Mouse (Mus musculus) G1E (cell line): ENCODE data around the gene Pex5.

Experiments
- CTCF ChIP-seq: IDR thresholded peaks from 2 replicates; pipeline ENCODE4 v1.5.1; 2012; ENCODE audit warnings: low read depth, low read length, inconsistent platforms, mixed read lengths
- GATA1 ChIP-seq: IDR thresholded peaks from 2 replicates; pipeline ENCODE4 v1.6.1; 2012; ENCODE audit warnings: borderline replicate concordance, low read length, inconsistent platforms, mixed read lengths
- TAL1 ChIP-seq: conservative IDR thresholded peaks from 2 replicates; pipeline ENCODE4 v1.6.1; 2012; ENCODE audit warnings: low read depth, low read length, inconsistent platforms, mixed read lengths

DNA sequence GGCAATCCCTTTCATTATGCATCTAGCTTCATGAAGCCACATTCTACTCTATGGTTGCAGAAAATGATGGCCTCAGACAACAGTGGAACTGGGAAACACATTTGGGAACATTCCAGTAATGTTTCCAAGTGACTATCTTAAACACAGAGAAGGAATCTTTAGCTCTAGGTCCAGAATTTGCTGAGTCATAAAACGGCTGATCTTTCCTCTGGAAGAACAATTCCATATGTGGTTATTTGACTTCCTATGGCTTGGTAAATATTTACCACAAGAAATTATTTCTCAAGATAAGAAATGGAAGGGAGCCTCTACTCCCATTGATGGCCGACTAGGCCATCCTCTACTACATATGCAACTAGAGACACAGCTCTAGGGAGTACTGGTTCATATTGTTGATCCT is 61.6 kb downstream of the Pex5 start:
- TF ChIP-seq CTCF: no peak
- TF ChIP-seq GATA1: no peak
- no peak for TF ChIP-seq TAL1
